Mouse (Mus musculus): ENCODE data around the gene Limd1. TPM values are rescaled to one million over a fixed set of nuclear protein-coding genes. Genes with fewer than 3 reads are reported as not detected.

Limd1 gene
- polyA plus RNA-seq, 1 experiment from 2014 or later, result 15.8 TPM

DNA sequence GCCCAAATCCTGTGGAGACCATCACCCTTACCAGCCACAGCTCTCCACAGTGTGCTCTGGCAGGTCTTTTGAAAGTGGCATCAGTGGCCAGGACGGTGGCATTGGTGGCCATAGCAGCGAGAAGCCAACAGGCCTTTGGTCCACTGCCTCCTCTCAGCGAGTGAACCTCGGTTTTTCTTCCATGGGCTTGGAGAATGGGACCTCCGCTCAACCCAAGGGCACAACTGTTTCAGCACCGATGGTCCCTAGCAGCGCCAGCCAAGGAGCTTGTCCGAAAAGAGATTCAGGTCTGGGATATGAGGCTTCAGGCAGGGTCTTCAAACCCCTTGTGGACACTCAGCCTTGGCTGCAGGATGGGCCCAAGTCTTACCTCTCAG, 1.4 kb downstream of the Limd1 start:
- peak overlapping the region; percentile 58 for H3K4me2 ChIP-seq (ENCODE audit: low read length)
- H3K9me3 ChIP-seq (ENCODE audit: control insufficient read depth, low read length), result no peaks in the 10 kb centered on the region
- ATAC-seq, result no peak
- 91% methylated on average over 8 of the region's 8 CpGs for WGBS
- H3K9ac ChIP-seq (replicated peaks; ENCODE audit: low read depth, low read length), result no peak overlapping the region
- H3K36me3 ChIP-seq (ENCODE audit: control insufficient read depth, insufficient read depth), result no peaks in the 10 kb centered on the region
- peak overlapping the region; percentile 67; the same call in 1 of the 2 replicates for H3K4me3 ChIP-seq (replicated peaks; ENCODE audit: low read length)
- no peaks in the 10 kb centered on the region for H3K27me3 ChIP-seq (replicated peaks; ENCODE audit: control insufficient read depth, insufficient read depth, low read length)
- peaks cover 26% of the 10 kb centered on the region for H3K4me1 ChIP-seq (replicated peaks; ENCODE audit: control insufficient read depth, insufficient read depth, low read length)
- H3K27ac ChIP-seq (ENCODE audit: low read length), result no peak overlapping the region

DNA sequence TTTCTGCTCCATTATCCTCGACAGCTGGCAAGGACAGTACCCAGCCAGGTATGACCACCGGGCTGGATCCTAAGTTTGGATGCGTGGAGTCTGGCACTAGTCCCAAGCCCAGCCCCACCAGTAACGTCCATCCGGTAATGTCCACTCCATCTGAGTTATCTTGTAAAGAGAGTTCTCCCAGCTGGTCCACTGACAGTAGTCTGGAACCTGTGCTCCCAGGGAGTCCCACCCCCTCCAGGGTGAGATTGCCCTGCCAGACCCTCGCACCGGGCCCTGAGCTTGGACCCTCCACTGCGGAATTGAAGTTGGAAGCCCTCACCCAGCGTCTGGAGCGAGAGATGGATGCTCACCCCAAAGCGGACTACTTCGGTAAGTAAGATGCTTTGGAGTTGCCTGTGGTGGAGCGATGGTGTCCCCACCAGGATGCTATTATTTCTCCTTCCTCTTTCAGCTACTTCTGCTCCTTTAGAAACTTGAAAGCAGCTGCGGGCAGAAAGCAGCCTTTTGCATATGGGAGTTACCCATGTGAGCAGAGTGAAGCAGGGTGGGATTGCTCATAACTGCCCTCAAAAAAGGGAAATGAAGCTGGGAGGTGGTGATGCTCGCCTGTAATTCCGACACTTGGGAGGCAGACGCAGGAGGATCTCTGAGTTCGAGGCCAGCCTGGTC, 1.9 kb downstream of the Limd1 start:
- no peak for ATAC-seq
- no peak overlapping the region for H3K9ac ChIP-seq (replicated peaks; ENCODE audit: low read depth, low read length)
- H3K27ac ChIP-seq (ENCODE audit: low read length), result no peak overlapping the region
- no peaks in the 10 kb centered on the region for H3K27me3 ChIP-seq (replicated peaks; ENCODE audit: control insufficient read depth, insufficient read depth, low read length)
- peaks cover 26% of the 10 kb centered on the region for H3K4me1 ChIP-seq (replicated peaks; ENCODE audit: control insufficient read depth, insufficient read depth, low read length)
- H3K36me3 ChIP-seq (ENCODE audit: control insufficient read depth, insufficient read depth), result no peaks in the 10 kb centered on the region
- peak overlapping the region; percentile 28 for H3K4me2 ChIP-seq (ENCODE audit: low read length)
- 84% methylated on average over 18 of the region's 18 CpGs for WGBS
- peak overlapping the region; percentile 7; the same call in 1 of the 2 replicates for H3K4me3 ChIP-seq (replicated peaks; ENCODE audit: low read length)
- H3K9me3 ChIP-seq (ENCODE audit: control insufficient read depth, low read length), result no peaks in the 10 kb centered on the region

DNA sequence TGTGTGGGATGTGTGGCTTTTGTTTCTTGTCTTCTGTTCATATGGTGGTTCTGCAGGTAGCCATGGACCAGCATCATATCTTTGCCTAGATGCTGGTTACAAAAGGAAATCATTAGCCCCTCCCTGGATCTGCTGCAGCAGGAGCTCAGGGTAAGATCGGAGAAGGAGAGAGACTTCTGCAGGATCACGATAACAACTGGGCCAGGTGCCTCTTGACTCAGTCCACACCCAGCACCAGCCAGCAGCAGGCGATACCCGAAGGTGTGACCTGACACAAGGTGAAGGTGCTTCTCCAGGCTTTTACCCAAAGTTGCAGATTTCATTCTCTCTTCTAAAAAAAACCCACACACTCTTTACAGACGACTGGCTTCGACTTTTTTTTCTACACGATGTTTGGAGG, 2.6 kb downstream of the Limd1 start:
- peak overlapping the region; percentile 28 for H3K4me2 ChIP-seq (ENCODE audit: low read length)
- no peak for ATAC-seq
- H3K4me1 ChIP-seq (replicated peaks; ENCODE audit: control insufficient read depth, insufficient read depth, low read length), result peaks cover 26% of the 10 kb centered on the region
- H3K9ac ChIP-seq (replicated peaks; ENCODE audit: low read depth, low read length), result no peak overlapping the region
- no peaks in the 10 kb centered on the region for H3K9me3 ChIP-seq (ENCODE audit: control insufficient read depth, low read length)
- no peak overlapping the region for H3K4me3 ChIP-seq (replicated peaks; ENCODE audit: low read length)
- H3K27me3 ChIP-seq (replicated peaks; ENCODE audit: control insufficient read depth, insufficient read depth, low read length), result no peaks in the 10 kb centered on the region
- H3K36me3 ChIP-seq (ENCODE audit: control insufficient read depth, insufficient read depth), result no peaks in the 10 kb centered on the region
- H3K27ac ChIP-seq (ENCODE audit: low read length), result no peak overlapping the region
- WGBS, result 72% methylated on average over 7 of the region's 7 CpGs

DNA sequence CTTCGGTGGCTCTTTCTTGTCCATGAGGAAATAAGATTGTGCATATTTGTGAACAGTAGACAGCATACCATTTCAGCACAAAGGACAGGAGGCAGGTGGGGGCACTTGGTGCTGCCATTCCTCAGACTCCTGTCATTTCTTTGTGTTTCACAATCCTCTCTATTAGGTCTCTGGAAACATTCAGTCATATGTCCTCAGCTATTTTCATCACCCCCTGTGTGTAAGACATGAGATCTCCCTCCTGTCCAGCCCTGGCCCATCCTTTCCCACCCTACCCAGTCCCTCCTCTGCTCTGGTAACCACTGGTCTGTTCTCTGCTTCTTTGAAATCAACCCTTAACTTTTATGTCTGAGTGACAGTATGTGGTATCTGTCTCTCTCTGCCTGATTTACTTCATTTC, 5.1 kb downstream of the Limd1 start:
- H3K27me3 ChIP-seq (replicated peaks; ENCODE audit: control insufficient read depth, insufficient read depth, low read length), result no peaks in the 10 kb centered on the region
- no peaks in the 10 kb centered on the region for H3K36me3 ChIP-seq (ENCODE audit: control insufficient read depth, insufficient read depth)
- no peak for ATAC-seq
- 91% methylated on average over 1 of the region's 1 CpGs for WGBS
- H3K4me1 ChIP-seq (replicated peaks; ENCODE audit: control insufficient read depth, insufficient read depth, low read length), result peaks cover 22% of the 10 kb centered on the region
- H3K27ac ChIP-seq (ENCODE audit: low read length), result no peak overlapping the region
- H3K4me2 ChIP-seq (ENCODE audit: low read length), result no peak overlapping the region
- no peaks in the 10 kb centered on the region for H3K9me3 ChIP-seq (ENCODE audit: control insufficient read depth, low read length)
- no peak overlapping the region for H3K4me3 ChIP-seq (replicated peaks; ENCODE audit: low read length)
- H3K9ac ChIP-seq (replicated peaks; ENCODE audit: low read depth, low read length), result no peak overlapping the region

DNA sequence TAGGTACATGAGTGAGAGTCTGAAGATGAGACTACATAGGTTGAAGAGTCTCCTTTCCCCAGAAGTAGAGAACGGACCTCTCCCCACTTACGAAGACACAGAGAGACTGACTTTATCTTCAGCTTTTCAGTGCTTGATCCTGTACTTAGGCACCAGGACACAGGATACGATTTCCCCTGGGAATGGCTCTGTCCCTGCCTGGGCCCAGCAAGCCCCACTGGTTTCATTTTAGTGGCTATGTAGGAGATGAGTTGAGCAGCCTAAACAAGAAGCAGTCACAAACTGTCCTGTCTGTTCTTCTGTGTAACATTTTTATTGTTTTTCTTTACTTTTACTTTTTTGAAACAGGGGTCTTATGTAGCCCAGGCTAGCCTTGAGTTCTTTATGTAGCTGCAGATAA, 6.3 kb downstream of the Limd1 start:
- Histone ChIP-seq H3K27ac (ENCODE audit: low read length) (no peak overlapping the region), H3K4me3 (replicated peaks; ENCODE audit: low read length) (no peak overlapping the region), H3K27me3 (replicated peaks; ENCODE audit: control insufficient read depth, insufficient read depth, low read length) (no peaks in the 10 kb centered on the region), H3K9ac (replicated peaks; ENCODE audit: low read depth, low read length) (no peak overlapping the region), H3K4me2 (ENCODE audit: low read length) (no peak overlapping the region), H3K4me1 (replicated peaks; ENCODE audit: control insufficient read depth, insufficient read depth, low read length) (peaks cover 13% of the 10 kb centered on the region), H3K36me3 (ENCODE audit: control insufficient read depth, insufficient read depth) (no peaks in the 10 kb centered on the region), H3K9me3 (ENCODE audit: control insufficient read depth, low read length) (no peaks in the 10 kb centered on the region)
- ATAC-seq, result no peak
- 98% methylated on average over 3 of the region's 3 CpGs for WGBS

DNA sequence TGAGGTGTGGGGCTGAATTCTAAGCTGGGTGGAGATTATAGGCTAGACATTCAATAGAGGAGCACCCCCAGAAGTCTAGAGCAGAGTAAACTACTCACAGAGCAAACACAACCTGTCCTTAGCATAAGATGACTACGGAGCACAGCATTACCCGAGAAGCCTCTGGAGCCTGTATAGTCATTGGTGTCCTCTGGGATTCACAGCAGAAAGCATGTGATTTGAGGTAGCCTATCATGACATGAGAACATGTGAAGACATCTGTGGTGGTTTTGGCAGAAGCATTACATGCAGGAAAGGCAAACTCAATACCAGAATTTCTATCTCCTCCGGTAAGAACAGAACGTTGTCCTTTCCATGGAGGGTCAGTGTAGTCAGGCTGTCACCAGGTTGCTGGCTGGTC, 7.1 kb downstream of the Limd1 start:
- WGBS, result 92% methylated on average over 4 of the region's 4 CpGs
- H3K27me3 ChIP-seq (replicated peaks; ENCODE audit: control insufficient read depth, insufficient read depth, low read length), result no peaks in the 10 kb centered on the region

DNA sequence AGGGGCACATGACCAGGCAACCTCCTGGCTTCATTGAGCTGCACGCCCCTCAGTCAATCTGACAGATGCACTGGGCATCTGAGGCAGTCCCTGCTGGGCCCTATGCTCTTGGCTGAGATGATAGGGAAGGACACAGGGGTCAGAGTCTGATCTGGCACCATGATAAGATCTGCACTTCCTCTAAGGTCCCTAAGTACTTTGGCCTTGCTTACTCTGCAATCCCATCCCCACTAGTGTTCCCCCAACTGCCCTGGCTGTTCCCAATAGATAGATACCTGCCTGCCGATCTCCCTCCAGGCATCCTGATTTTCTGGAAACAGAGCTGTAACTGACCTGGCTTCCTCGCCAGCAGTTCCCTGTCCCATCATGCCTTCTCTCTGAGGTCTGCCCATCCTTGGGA, 8.1 kb downstream of the Limd1 start:
- peaks cover 6% of the 10 kb centered on the region for H3K4me1 ChIP-seq (replicated peaks; ENCODE audit: control insufficient read depth, insufficient read depth, low read length)
- H3K4me3 ChIP-seq (replicated peaks; ENCODE audit: low read length), result no peak overlapping the region

More for the DNA sequence above, 7.1 kb downstream of the Limd1 start:
- Histone ChIP-seq H3K4me3 (replicated peaks; ENCODE audit: low read length) (no peak overlapping the region), H3K4me2 (ENCODE audit: low read length) (no peak overlapping the region), H3K27ac (ENCODE audit: low read length) (no peak overlapping the region), H3K36me3 (ENCODE audit: control insufficient read depth, insufficient read depth) (no peaks in the 10 kb centered on the region), H3K9ac (replicated peaks; ENCODE audit: low read depth, low read length) (no peak overlapping the region), H3K9me3 (ENCODE audit: control insufficient read depth, low read length) (no peaks in the 10 kb centered on the region), H3K4me1 (replicated peaks; ENCODE audit: control insufficient read depth, insufficient read depth, low read length) (peaks cover 7% of the 10 kb centered on the region; the same call in 1 of the 2 replicates)
- no peak for ATAC-seq

DNA sequence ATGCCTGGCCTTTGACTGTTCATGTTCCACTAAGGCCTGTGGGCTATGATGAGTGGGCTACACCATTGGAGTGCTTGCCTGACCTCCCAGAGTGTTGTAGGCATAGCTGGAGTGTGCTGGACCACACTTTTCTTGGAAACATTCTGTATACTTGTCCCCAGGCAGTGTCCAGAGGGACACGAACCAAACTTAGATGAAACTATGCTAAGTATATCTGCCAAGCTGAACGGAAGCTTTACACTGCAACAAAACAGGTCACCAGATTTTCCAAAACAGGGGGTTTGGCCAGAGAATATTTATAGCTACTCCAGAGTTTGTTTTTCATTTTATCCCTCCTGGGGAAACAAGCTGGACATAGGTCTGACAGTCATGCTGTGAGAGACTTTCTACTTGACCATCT, 10.6 kb downstream of the Limd1 start:
- H3K9ac ChIP-seq (replicated peaks; ENCODE audit: low read depth, low read length), result no peak overlapping the region
- WGBS, result 82% methylated on average over 2 of the region's 2 CpGs
- no peak for ATAC-seq

More for the DNA sequence above, 8.1 kb downstream of the Limd1 start:
- ATAC-seq, result no peak
- no peak overlapping the region for H3K4me2 ChIP-seq (ENCODE audit: low read length)
- no peak overlapping the region for H3K9ac ChIP-seq (replicated peaks; ENCODE audit: low read depth, low read length)
- WGBS, result 87% methylated on average over 3 of the region's 3 CpGs
- no peaks in the 10 kb centered on the region for H3K27me3 ChIP-seq (replicated peaks; ENCODE audit: control insufficient read depth, insufficient read depth, low read length)
- no peaks in the 10 kb centered on the region for H3K36me3 ChIP-seq (ENCODE audit: control insufficient read depth, insufficient read depth)
- H3K27ac ChIP-seq (ENCODE audit: low read length), result no peak overlapping the region
- no peaks in the 10 kb centered on the region for H3K9me3 ChIP-seq (ENCODE audit: control insufficient read depth, low read length)

DNA sequence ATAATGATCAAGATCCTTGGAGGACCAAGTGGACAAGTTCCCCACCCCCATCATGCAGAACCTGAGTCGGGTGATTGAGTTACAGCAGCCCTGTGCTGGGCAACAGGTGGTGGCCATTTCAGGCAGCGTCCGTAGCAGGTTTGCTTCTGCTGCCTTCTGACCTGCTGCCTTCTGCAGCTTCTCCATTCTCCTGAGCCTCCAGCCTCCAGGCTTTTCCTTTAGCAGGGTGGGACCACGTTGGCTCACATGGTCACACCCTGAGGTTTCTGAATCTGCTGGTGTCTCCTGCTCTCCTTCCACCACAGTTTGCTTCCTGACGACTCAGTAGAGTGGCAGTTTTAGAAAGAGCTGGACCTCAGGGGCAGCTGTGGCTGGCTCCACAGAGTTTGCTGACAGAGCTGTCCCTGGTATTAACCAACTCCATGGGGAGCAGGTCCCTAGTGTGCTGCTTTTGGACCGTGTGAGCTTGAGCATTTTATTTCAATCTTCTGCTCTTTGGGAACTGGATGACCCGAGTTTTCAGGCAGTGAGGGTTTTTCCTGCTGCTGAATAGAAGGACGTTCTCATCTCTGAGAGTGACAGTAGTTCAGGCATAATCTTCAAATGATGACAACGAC, 11.3 kb downstream of the Limd1 start:
- Histone ChIP-seq H3K36me3 (ENCODE audit: control insufficient read depth, insufficient read depth) (no peaks in the 10 kb centered on the region), H3K9me3 (ENCODE audit: control insufficient read depth, low read length) (no peaks in the 10 kb centered on the region), H3K27me3 (replicated peaks; ENCODE audit: control insufficient read depth, insufficient read depth, low read length) (no peaks in the 10 kb centered on the region), H3K4me1 (replicated peaks; ENCODE audit: control insufficient read depth, insufficient read depth, low read length) (peaks cover 6% of the 10 kb centered on the region), H3K4me3 (replicated peaks; ENCODE audit: low read length) (no peak overlapping the region), H3K27ac (ENCODE audit: low read length) (no peak overlapping the region), H3K4me2 (ENCODE audit: low read length) (no peak overlapping the region), H3K9ac (replicated peaks; ENCODE audit: low read depth, low read length) (no peak overlapping the region)
- ATAC-seq, result no peak
- WGBS, result 80% methylated on average over 9 of the region's 9 CpGs

More for the DNA sequence above, 10.6 kb downstream of the Limd1 start:
- no peaks in the 10 kb centered on the region for H3K36me3 ChIP-seq (ENCODE audit: control insufficient read depth, insufficient read depth)
- H3K27ac ChIP-seq (ENCODE audit: low read length), result no peak overlapping the region
- H3K4me2 ChIP-seq (ENCODE audit: low read length), result no peak overlapping the region
- no peaks in the 10 kb centered on the region for H3K27me3 ChIP-seq (replicated peaks; ENCODE audit: control insufficient read depth, insufficient read depth, low read length)
- no peak overlapping the region for H3K4me3 ChIP-seq (replicated peaks; ENCODE audit: low read length)
- H3K9me3 ChIP-seq (ENCODE audit: control insufficient read depth, low read length), result no peaks in the 10 kb centered on the region
- peaks cover 6% of the 10 kb centered on the region for H3K4me1 ChIP-seq (replicated peaks; ENCODE audit: control insufficient read depth, insufficient read depth, low read length)
